Mouse (Mus musculus): ENCODE data around the gene Qars.
A peak's percentile ranks its signal among the peaks of the same experiment; 100 is the strongest.

The Qars gene

GRCm38 (mm10) chr9:108540846-108541245 is 33.3 kb downstream of the Qars start:
- no peak for DNase-seq

DNA sequence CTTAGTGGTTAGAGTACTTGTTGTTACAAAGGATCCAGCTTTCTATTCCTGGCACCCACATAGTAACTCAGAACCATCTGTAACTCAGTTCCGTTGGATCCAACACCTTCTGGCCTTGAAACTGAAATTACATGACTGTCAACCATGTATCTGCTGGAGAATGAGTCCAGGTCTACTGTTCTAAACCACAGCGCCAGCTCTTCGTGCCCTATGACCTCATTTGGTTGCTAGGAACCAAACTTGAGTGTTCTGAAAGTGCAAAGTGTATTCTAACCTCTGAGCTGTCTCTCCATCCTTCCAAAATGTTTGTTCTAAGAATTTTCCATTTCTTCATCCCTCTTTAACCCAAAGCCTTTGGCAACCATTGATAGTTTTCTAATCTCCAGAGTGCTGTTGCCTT is 38.5 kb downstream of the Qars start:
- DNase-seq, result no peak

GRCm38 (mm10) chr9:108546875-108547274 is 39.4 kb downstream of the Qars start:
- no peak for DNase-seq

DNA sequence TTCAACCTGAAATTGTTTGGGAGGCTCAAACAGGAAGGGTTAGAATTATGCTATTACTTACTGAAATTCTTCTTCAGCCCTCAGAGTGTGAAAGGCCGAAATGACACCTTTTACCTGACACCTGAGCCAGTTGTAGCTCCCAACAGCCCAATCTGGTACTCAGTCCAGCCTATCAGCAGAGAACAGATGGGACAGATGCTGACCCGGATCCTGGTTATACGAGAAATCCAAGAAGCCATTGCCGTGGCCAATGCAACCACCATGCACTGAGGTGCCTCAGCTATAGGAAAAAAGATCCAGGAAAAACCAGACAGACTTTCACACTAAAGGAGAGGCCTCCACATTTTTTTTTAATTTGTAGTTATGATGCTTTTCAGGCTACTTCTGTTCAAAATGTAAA is 51.7 kb downstream of the Qars start:
- no peak for DNase-seq

DNA sequence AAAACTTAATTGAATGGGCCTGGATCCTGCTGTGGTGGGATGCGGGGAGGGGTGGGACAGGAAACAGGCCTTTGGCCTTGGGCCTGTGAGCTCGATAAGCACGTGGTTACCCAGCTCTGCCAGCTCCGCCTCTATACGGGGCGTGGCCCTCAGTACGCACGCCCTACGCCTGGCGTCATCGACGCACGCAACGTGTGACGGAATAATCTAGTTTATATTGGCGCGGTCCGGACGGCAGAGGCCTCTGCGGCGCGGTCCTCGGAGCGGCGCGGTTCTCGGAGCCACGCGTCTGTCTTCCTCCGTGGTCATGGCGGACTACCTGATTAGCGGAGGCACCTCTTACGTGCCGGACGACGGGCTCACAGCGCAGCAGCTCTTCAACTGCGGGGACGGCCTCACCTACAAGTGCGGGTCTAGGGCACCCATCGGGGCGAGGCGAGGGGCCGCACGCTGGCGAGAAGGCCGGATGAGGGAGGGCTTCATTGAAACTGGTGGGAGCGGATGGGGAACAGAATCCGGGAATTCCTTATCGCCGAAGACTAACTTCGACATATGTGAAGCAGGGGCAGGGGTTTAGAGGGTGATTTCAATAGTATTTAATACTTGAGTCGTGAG is 52.8 kb downstream of the Qars start, which contains the start of gene Impdh2:
TSS of gene Impdh2 (plus strand) at position 60 of the 615 bp plus-strand sequence.
- DNase-seq, result peak; percentile 94

DNA sequence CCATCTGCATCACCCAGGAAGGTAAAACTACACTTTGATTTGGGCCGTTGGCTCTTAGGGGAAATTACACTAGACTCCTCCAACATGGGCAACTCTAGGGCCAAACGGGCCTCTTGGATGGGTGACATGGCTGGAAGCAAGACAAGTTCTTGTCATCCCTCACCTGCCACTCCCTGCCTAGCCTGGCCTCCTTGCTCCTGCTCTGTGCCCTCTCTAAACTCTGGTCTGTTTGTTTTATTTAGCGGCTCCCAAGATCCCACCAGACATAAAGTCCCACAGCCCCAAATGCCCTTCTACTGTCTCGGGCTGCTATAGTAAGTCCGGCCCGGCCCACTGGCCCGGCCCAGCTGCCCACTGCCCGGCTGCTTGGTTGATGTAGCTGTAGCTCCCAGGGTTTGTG is 56.2 kb downstream of the Qars start:
- no peak for DNase-seq

GRCm38 (mm10) chr9:108564131-108564530 is 56.6 kb downstream of the Qars start:
- DNase-seq, result no peak

Data from thymus, postnatal 25 days (tissue).